Mouse (Mus musculus): ENCODE measurements around the gene Proser1. TPM values are rescaled to one million over a fixed set of nuclear protein-coding genes. Genes with fewer than 3 reads are reported as not detected.

Proser1 gene
- polyA plus RNA-seq, 1 experiment from 2014 or later = 19.6 TPM

DNA sequence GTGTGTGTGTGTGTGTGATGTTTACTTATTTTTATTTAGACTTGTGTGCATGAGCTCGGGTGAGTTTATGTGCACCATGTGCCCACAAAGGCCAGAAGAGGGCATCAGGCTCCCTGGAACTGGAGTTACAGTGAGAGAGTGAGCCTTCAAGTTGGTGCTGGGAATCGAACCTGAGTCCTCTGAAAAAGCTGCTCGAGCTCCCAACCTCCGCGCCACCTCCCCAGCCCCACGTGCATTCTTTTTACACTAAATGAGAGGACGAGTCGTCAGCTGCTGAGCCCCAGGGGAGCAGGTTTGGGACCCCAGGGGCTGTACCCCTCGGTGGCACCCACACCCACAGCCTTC is 793 bp upstream of the Proser1 start:
- no peak for ATAC-seq (ENCODE audit: low FRiP score, low TSS enrichment)

DNA sequence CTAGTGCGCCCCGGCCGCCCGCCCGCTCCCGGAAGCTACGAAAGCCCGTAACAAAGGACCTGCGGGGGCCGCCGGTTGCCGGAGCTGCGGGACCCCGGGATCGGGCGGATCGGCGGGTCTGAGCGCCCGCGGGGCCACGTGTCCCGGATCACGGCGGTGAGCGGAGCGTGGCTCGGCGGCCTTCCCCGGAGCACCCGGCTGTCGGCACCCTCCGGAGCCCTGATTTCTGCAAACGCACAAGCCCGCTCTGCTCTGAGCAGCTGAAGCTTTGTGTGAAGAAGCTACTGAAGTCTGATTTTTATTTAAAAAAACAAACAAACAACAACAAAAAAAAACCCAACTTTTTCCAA is 274 bp downstream of the Proser1 start:
- Histone ChIP-seq H3K9ac (replicated peaks; ENCODE audit: low read length) (peak overlapping the region; percentile 89), H3K36me3 (ENCODE audit: insufficient read depth, low read length) (peaks cover 14% of the 10 kb centered on the region; the same call in 1 of the 2 replicates), H3K27ac (ENCODE audit: low read length) (peak overlapping the region; percentile 69), H3K4me1 (ENCODE audit: insufficient read depth, low read length) (peaks cover 32% of the 10 kb centered on the region), H3K4me3 (ENCODE audit: low read length) (peak overlapping the region; percentile 82), H3K9me3 (ENCODE audit: low read length) (no peaks in the 10 kb centered on the region), H3K27me3 (ENCODE audit: insufficient read depth, low read length) (no peaks in the 10 kb centered on the region), H3K4me2 (replicated peaks; ENCODE audit: low read depth, low read length) (peak overlapping the region; percentile 86)
- ATAC-seq (ENCODE audit: low FRiP score, low TSS enrichment) = peak; percentile 57
- WGBS = under 1% methylated on average over 35 of the region's 35 CpGs

More for the DNA sequence above, 793 bp upstream of the Proser1 start:
- peak overlapping the region; percentile 82 for H3K4me3 ChIP-seq (ENCODE audit: low read length)
- H3K27me3 ChIP-seq (ENCODE audit: insufficient read depth, low read length) = no peaks in the 10 kb centered on the region
- H3K27ac ChIP-seq (ENCODE audit: low read length) = peak overlapping the region; percentile 93
- H3K4me1 ChIP-seq (ENCODE audit: insufficient read depth, low read length) = peaks cover 27% of the 10 kb centered on the region
- H3K9me3 ChIP-seq (ENCODE audit: low read length) = no peaks in the 10 kb centered on the region
- peak overlapping the region; percentile 89 for H3K9ac ChIP-seq (replicated peaks; ENCODE audit: low read length)
- peaks cover 17% of the 10 kb centered on the region; the same call in 1 of the 2 replicates for H3K36me3 ChIP-seq (ENCODE audit: insufficient read depth, low read length)
- H3K4me2 ChIP-seq (replicated peaks; ENCODE audit: low read depth, low read length) = peak overlapping the region; percentile 71
- 4% methylated on average over 9 of the region's 9 CpGs for WGBS

- WGBS = under 1% methylated on average over 20 of the region's 20 CpGs
- H3K27me3 ChIP-seq (ENCODE audit: insufficient read depth, low read length) = no peaks in the 10 kb centered on the region
- peak overlapping the region; percentile 69 for H3K27ac ChIP-seq (ENCODE audit: low read length)
- ATAC-seq (ENCODE audit: low FRiP score, low TSS enrichment) = no peak
- peaks cover 14% of the 10 kb centered on the region; the same call in 1 of the 2 replicates for H3K36me3 ChIP-seq (ENCODE audit: insufficient read depth, low read length)
- H3K4me1 ChIP-seq (ENCODE audit: insufficient read depth, low read length) = peaks cover 33% of the 10 kb centered on the region
- H3K4me2 ChIP-seq (replicated peaks; ENCODE audit: low read depth, low read length) = peak overlapping the region; percentile 86
- no peaks in the 10 kb centered on the region for H3K9me3 ChIP-seq (ENCODE audit: low read length)
- peak overlapping the region; percentile 89 for H3K9ac ChIP-seq (replicated peaks; ENCODE audit: low read length)
- H3K4me3 ChIP-seq (ENCODE audit: low read length) = peak overlapping the region; percentile 82
Observed at GRCm38 (mm10) chr3:53464146-53464698, 756 bp downstream of the Proser1 start.

- H3K27ac ChIP-seq (ENCODE audit: low read length) = no peak overlapping the region
- peaks cover 10% of the 10 kb centered on the region for H3K36me3 ChIP-seq (ENCODE audit: insufficient read depth, low read length)
- peak overlapping the region; percentile 30; the same call in 1 of the 2 replicates for H3K9ac ChIP-seq (replicated peaks; ENCODE audit: low read length)
- peak overlapping the region; percentile 86 for H3K4me2 ChIP-seq (replicated peaks; ENCODE audit: low read depth, low read length)
- peak overlapping the region; percentile 37 for H3K4me3 ChIP-seq (ENCODE audit: low read length)
- no peaks in the 10 kb centered on the region for H3K9me3 ChIP-seq (ENCODE audit: low read length)
- no peak for ATAC-seq (ENCODE audit: low FRiP score, low TSS enrichment)
- H3K4me1 ChIP-seq (ENCODE audit: insufficient read depth, low read length) = peaks cover 33% of the 10 kb centered on the region
- no peaks in the 10 kb centered on the region for H3K27me3 ChIP-seq (ENCODE audit: insufficient read depth, low read length)
- 28% methylated on average over 6 of the region's 6 CpGs for WGBS
Observed at GRCm38 (mm10) chr3:53465330-53465729, 1.9 kb downstream of the Proser1 start.

GRCm38 (mm10) chr3:53466481-53466880 is 3.0 kb downstream of the Proser1 start:
- Histone ChIP-seq H3K27ac (ENCODE audit: low read length) (no peak overlapping the region), H3K4me3 (ENCODE audit: low read length) (no peak overlapping the region), H3K4me2 (replicated peaks; ENCODE audit: low read depth, low read length) (peak overlapping the region; percentile 86; the same call in 1 of the 2 replicates), H3K4me1 (ENCODE audit: insufficient read depth, low read length) (peaks cover 31% of the 10 kb centered on the region), H3K9ac (replicated peaks; ENCODE audit: low read length) (no peak overlapping the region), H3K9me3 (ENCODE audit: low read length) (no peaks in the 10 kb centered on the region), H3K27me3 (ENCODE audit: insufficient read depth, low read length) (no peaks in the 10 kb centered on the region), H3K36me3 (ENCODE audit: insufficient read depth, low read length) (peaks cover 17% of the 10 kb centered on the region)
- ATAC-seq (ENCODE audit: low FRiP score, low TSS enrichment) = no peak
- WGBS = 83% methylated on average over 9 of the region's 9 CpGs

DNA sequence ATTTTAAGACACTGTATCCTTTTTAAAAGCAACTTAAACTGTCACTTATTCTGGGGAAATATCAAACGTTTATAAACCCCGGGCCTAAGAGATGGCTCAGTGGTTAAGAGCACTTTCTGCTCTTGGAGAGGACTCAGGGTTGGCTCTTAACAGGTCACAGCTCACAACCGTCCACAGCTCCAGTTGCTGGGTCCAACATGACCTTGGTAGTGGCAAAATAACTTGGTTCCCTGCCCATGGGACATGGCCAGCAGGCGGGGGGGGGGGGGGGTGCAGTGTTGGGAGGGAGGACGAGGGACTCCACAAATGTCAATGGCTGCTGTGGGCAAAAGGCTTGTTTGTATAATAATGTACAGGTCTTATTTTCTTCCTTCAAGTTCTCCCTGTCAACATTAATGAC is 3.9 kb downstream of the Proser1 start:
- no peaks in the 10 kb centered on the region for H3K27me3 ChIP-seq (ENCODE audit: insufficient read depth, low read length)
- WGBS = 77% methylated on average over 5 of the region's 5 CpGs
- H3K9me3 ChIP-seq (ENCODE audit: low read length) = no peaks in the 10 kb centered on the region

GRCm38 (mm10) chr3:53469650-53470049 is 6.2 kb downstream of the Proser1 start:
- peaks cover 24% of the 10 kb centered on the region for H3K4me1 ChIP-seq (ENCODE audit: insufficient read depth, low read length)
- no peaks in the 10 kb centered on the region for H3K9me3 ChIP-seq (ENCODE audit: low read length)
- H3K9ac ChIP-seq (replicated peaks; ENCODE audit: low read length) = no peak overlapping the region
- no peak overlapping the region for H3K27ac ChIP-seq (ENCODE audit: low read length)
- no peak for ATAC-seq (ENCODE audit: low FRiP score, low TSS enrichment)
- H3K4me3 ChIP-seq (ENCODE audit: low read length) = no peak overlapping the region
- H3K36me3 ChIP-seq (ENCODE audit: insufficient read depth, low read length) = peaks cover 47% of the 10 kb centered on the region
- no peak overlapping the region for H3K4me2 ChIP-seq (replicated peaks; ENCODE audit: low read depth, low read length)
- 91% methylated on average over 5 of the region's 5 CpGs for WGBS
- no peaks in the 10 kb centered on the region for H3K27me3 ChIP-seq (ENCODE audit: insufficient read depth, low read length)

More for the DNA sequence above, 3.9 kb downstream of the Proser1 start:
- Histone ChIP-seq H3K27ac (ENCODE audit: low read length) (no peak overlapping the region), H3K9ac (replicated peaks; ENCODE audit: low read length) (no peak overlapping the region), H3K4me1 (ENCODE audit: insufficient read depth, low read length) (peaks cover 25% of the 10 kb centered on the region), H3K4me2 (replicated peaks; ENCODE audit: low read depth, low read length) (no peak overlapping the region), H3K36me3 (ENCODE audit: insufficient read depth, low read length) (peaks cover 24% of the 10 kb centered on the region), H3K4me3 (ENCODE audit: low read length) (no peak overlapping the region)
- no peak for ATAC-seq (ENCODE audit: low FRiP score, low TSS enrichment)

- peaks cover 66% of the 10 kb centered on the region for H3K36me3 ChIP-seq (ENCODE audit: insufficient read depth, low read length)
- WGBS = 88% methylated on average over 5 of the region's 5 CpGs
- no peaks in the 10 kb centered on the region for H3K9me3 ChIP-seq (ENCODE audit: low read length)
- no peak for ATAC-seq (ENCODE audit: low FRiP score, low TSS enrichment)
- H3K4me3 ChIP-seq (ENCODE audit: low read length) = no peak overlapping the region
- no peaks in the 10 kb centered on the region for H3K27me3 ChIP-seq (ENCODE audit: insufficient read depth, low read length)
- H3K4me1 ChIP-seq (ENCODE audit: insufficient read depth, low read length) = 0 out of 2 replicates have a peak, but pooled peaks cover 5% of the 10 kb centered on the region
- H3K27ac ChIP-seq (ENCODE audit: low read length) = peak overlapping the region; percentile 34; the same call in 1 of the 2 replicates
- no peak overlapping the region for H3K9ac ChIP-seq (replicated peaks; ENCODE audit: low read length)
- H3K4me2 ChIP-seq (replicated peaks; ENCODE audit: low read depth, low read length) = no peak overlapping the region
Observed at GRCm38 (mm10) chr3:53472061-53472460, 8.6 kb downstream of the Proser1 start.

- no peaks in the 10 kb centered on the region for H3K27me3 ChIP-seq (ENCODE audit: insufficient read depth, low read length)
- WGBS = 76% methylated on average over 4 of the region's 4 CpGs
- peaks cover 83% of the 10 kb centered on the region for H3K36me3 ChIP-seq (ENCODE audit: insufficient read depth, low read length)
- no peak overlapping the region for H3K4me3 ChIP-seq (ENCODE audit: low read length)
- no peaks in the 10 kb centered on the region for H3K9me3 ChIP-seq (ENCODE audit: low read length)
- H3K4me2 ChIP-seq (replicated peaks; ENCODE audit: low read depth, low read length) = no peak overlapping the region
- ATAC-seq (ENCODE audit: low FRiP score, low TSS enrichment) = no peak
- H3K9ac ChIP-seq (replicated peaks; ENCODE audit: low read length) = no peak overlapping the region
- H3K27ac ChIP-seq (ENCODE audit: low read length) = no peak overlapping the region
- H3K4me1 ChIP-seq (ENCODE audit: insufficient read depth, low read length) = no peaks in the 10 kb centered on the region
Observed at GRCm38 (mm10) chr3:53474179-53474578, 10.7 kb downstream of the Proser1 start.

DNA sequence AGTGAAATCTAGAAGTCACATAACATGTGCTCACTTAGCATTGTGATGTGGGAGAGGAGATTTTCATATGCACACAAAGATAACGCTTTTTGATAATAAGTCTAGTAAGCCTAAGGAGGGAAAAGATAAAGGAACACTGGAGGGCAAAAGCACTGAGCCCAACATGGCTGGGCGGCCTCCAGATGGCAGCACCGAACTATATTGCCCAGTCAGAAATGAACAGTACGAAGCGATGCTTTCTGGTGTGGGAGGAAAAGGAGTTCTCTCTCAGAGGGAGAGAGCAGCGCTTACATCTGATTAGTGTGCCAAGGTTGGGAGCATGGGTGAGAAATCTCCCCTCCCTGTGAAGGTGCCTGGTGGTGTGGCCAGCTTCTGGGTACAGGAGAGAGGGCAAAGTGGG is 12.4 kb downstream of the Proser1 start:
- Histone ChIP-seq H3K27ac (ENCODE audit: low read length) (no peak overlapping the region), H3K27me3 (ENCODE audit: insufficient read depth, low read length) (no peaks in the 10 kb centered on the region), H3K9me3 (ENCODE audit: low read length) (no peaks in the 10 kb centered on the region), H3K4me3 (ENCODE audit: low read length) (no peak overlapping the region), H3K4me2 (replicated peaks; ENCODE audit: low read depth, low read length) (no peak overlapping the region), H3K9ac (replicated peaks; ENCODE audit: low read length) (no peak overlapping the region), H3K36me3 (ENCODE audit: insufficient read depth, low read length) (peaks cover 84% of the 10 kb centered on the region), H3K4me1 (ENCODE audit: insufficient read depth, low read length) (no peaks in the 10 kb centered on the region)
- WGBS = 53% methylated on average over 6 of the region's 6 CpGs
- ATAC-seq (ENCODE audit: low FRiP score, low TSS enrichment) = 0 out of 2 replicates have a peak, but pooled peaks have one; percentile 52

All from kidney, embryonic 16.5 days (tissue).